8 mouse cellular contexts compared by ENCODE assay signal in the genomic region with DNA sequence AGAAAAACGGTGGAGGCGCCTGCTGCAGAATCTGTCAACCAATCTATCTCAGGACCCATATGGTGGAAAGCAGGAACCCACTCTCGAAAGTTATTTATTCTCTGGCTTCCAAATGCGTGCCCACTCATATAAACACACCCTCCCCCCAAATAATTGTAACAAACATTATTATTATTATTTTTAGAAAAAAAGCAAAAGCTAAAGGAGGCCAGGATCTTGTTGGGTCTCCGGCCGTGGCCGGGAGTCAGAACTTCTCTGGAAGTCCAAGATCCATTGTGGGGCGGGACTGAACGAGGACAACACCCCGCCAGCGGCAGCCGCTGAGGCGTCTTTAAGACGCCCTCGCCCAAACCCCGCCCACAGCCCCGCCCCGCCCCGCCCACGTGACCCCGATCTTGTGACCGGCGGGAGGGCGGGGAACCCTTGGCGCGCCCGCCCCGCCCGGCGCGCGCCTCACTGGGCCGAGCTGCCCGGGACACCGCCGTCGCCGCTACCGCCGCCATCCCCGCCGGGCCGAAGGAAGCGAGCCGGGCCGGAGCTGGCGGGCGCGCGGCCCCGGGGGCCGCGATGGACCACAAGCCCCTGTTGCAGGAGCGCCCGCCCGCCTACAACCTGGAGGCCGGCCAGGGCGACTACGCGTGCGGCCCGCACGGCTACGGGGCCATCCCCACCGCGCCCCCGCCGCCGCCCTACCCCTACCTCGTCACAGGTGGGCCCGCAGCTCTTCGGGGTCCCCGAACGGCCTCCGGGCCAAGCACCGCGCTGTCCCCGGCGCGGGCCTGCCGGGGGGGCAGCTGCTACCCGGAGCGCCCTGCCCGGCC. TPM values are rescaled to one million over a fixed set of nuclear protein-coding genes. Genes with fewer than 3 reads are reported as not detected.
A peak's percentile ranks its signal among the peaks of the same experiment; 100 is the strongest.
DNase-seq lines count a peak whose midpoint lies in the region; ATAC-seq and TF ChIP-seq lines count a peak whose summit lies in the region.

No protein-coding gene starts in this region.

- TF ChIP-seq CTCF in small intestine, adult 2 months (IDR thresholded peaks at IDR 0.05; ENCODE audit: extremely low read depth, insufficient read length, insufficient replicate concordance, low read depth, low read length): no peak

- TF ChIP-seq POLR2A in small intestine, adult 2 months (IDR thresholded peaks at IDR 0.05; ENCODE audit: low read depth, low read length): peak; percentile 62

- H3K9ac ChIP-seq in embryonic facial prominence, embryonic 11.5 days (replicated peaks; ENCODE audit: low read length): peak overlapping the region; percentile 92
- peak overlapping the region; percentile 95 for H3K9ac ChIP-seq in limb, embryonic 11.5 days (ENCODE audit: low read length)
- H3K9ac ChIP-seq in midbrain, embryonic 13.5 days (replicated peaks): peak overlapping the region; percentile 96

- H3K36me3 ChIP-seq in embryonic facial prominence, embryonic 11.5 days (replicated peaks; ENCODE audit: control insufficient read depth, insufficient read depth, low read depth, low read length): no peaks in the 10 kb centered on the region; the same call in 1 of the 2 replicates
- H3K36me3 ChIP-seq in limb, embryonic 11.5 days (ENCODE audit: control insufficient read depth, insufficient read depth, low read length): no peaks in the 10 kb centered on the region; the same call in 1 of the 2 replicates
- H3K36me3 ChIP-seq in midbrain, embryonic 13.5 days: peaks cover under 1% of the 10 kb centered on the region; the same call in 1 of the 2 replicates
- no peaks in the 10 kb centered on the region for H3K36me3 ChIP-seq in small intestine, adult 2 months (ENCODE audit: control insufficient read depth, insufficient read depth, low read length)

- under 1% methylated on average over 55 of the region's 84 CpGs for WGBS in embryonic facial prominence, embryonic 11.5 days
- WGBS in limb, embryonic 11.5 days: under 1% methylated on average over 62 of the region's 84 CpGs
- under 1% methylated on average over 75 of the region's 84 CpGs for WGBS in midbrain, embryonic 13.5 days
- under 1% methylated on average over 77 of the region's 84 CpGs for WGBS in small intestine, adult 2 months

- peaks cover 16% of the 10 kb centered on the region for H3K4me1 ChIP-seq in embryonic facial prominence, embryonic 11.5 days (ENCODE audit: control insufficient read depth, insufficient read depth, low read length)
- peaks cover 28% of the 10 kb centered on the region for H3K4me1 ChIP-seq in limb, embryonic 11.5 days (ENCODE audit: control insufficient read depth, insufficient read depth, low read length)
- peaks cover 44% of the 10 kb centered on the region for H3K4me1 ChIP-seq in midbrain, embryonic 13.5 days (replicated peaks)
- H3K4me1 ChIP-seq in small intestine, adult 2 months (ENCODE audit: control insufficient read depth, insufficient read depth, insufficient read length, low read length): peaks cover 38% of the 10 kb centered on the region

- DNase-seq in 3T3-L1 (ENCODE audit: low read depth, low spot score): peak; percentile 83
- DNase-seq in adrenal gland, postnatal 25 days: peak; percentile 87
- peak; percentile 94 for DNase-seq in embryonic facial prominence, embryonic 11.5 days (ENCODE audit: low spot score)
- DNase-seq in heart, adult 11 months: peak; percentile 99
- DNase-seq in kidney, adult 18-20 months: peak; percentile 91
- DNase-seq in limb, embryonic 11.5 days (ENCODE audit: low spot score): peak; percentile 88

- peak overlapping the region; percentile 57 for H3K4me2 ChIP-seq in embryonic facial prominence, embryonic 11.5 days (ENCODE audit: low read depth, low read length)
- peak overlapping the region; percentile 86 for H3K4me2 ChIP-seq in limb, embryonic 11.5 days (ENCODE audit: low read depth, severe bottlenecking)
- peak overlapping the region; percentile 77 for H3K4me2 ChIP-seq in midbrain, embryonic 13.5 days (replicated peaks)

- peak; percentile 56 for ATAC-seq in embryonic facial prominence, embryonic 11.5 days (replicated peaks; ENCODE audit: insufficient number of reproducible peaks, low FRiP score, low TSS enrichment, low read depth)
- peak; percentile 83 for ATAC-seq in limb, embryonic 11.5 days (ENCODE audit: insufficient number of reproducible peaks, low FRiP score, low TSS enrichment, low read depth)
- ATAC-seq in midbrain, embryonic 13.5 days: peak; percentile 77

- no peaks in the 10 kb centered on the region for H3K27me3 ChIP-seq in embryonic facial prominence, embryonic 11.5 days (ENCODE audit: control insufficient read depth, insufficient read depth, low read length)
- no peaks in the 10 kb centered on the region for H3K27me3 ChIP-seq in limb, embryonic 11.5 days (ENCODE audit: control insufficient read depth, insufficient read depth, low read length)
- H3K27me3 ChIP-seq in midbrain, embryonic 13.5 days: no peaks in the 10 kb centered on the region
- no peaks in the 10 kb centered on the region for H3K27me3 ChIP-seq in small intestine, adult 2 months (ENCODE audit: control insufficient read depth, insufficient read depth, low read length)

- no peaks in the 10 kb centered on the region for H3K9me3 ChIP-seq in embryonic facial prominence, embryonic 11.5 days (replicated peaks; ENCODE audit: control insufficient read depth, low read length)
- H3K9me3 ChIP-seq in limb, embryonic 11.5 days (ENCODE audit: control insufficient read depth, low read length): no peaks in the 10 kb centered on the region; the same call in 1 of the 2 replicates
- peaks cover 2% of the 10 kb centered on the region; the same call in 1 of the 2 replicates for H3K9me3 ChIP-seq in midbrain, embryonic 13.5 days

- H3K27ac ChIP-seq in embryonic facial prominence, embryonic 11.5 days (replicated peaks; ENCODE audit: low read depth, low read length): peak overlapping the region; percentile 88
- peak overlapping the region; percentile 87 for H3K27ac ChIP-seq in limb, embryonic 11.5 days (replicated peaks; ENCODE audit: low read depth, low read length)
- peak overlapping the region; percentile 89 for H3K27ac ChIP-seq in midbrain, embryonic 13.5 days
- H3K27ac ChIP-seq in small intestine, adult 2 months (ENCODE audit: insufficient read depth, low read depth, low read length): peak overlapping the region; percentile 82

- H3K4me3 ChIP-seq in embryonic facial prominence, embryonic 11.5 days (ENCODE audit: low read depth, low read length): peak overlapping the region; percentile 99
- H3K4me3 ChIP-seq in limb, embryonic 11.5 days (ENCODE audit: low read depth, low read length): peak overlapping the region; percentile 98
- H3K4me3 ChIP-seq in midbrain, embryonic 13.5 days (replicated peaks): peak overlapping the region; percentile 98
- peak overlapping the region; percentile 81 for H3K4me3 ChIP-seq in small intestine, adult 2 months (ENCODE audit: low read depth, low read length)

RNA-seq across cellular contexts. Expression of a gene that starts 10.8 kb away (rescaled TPM):
- total RNA-seq in adrenal gland, postnatal 25 days (2021): 110 and 114 TPM in 2 replicates
- polyA plus RNA-seq in embryonic facial prominence, embryonic 11.5 days (2014; fragmentation: Nextera tagmentation; extraction: Ambion mirVana): 116 and 118 TPM in 2 replicates
- 128 and 132 TPM in 2 replicates for polyA plus RNA-seq in limb, embryonic 11.5 days (2014; fragmentation: Nextera tagmentation; extraction: Ambion mirVana)
- polyA plus RNA-seq in midbrain, embryonic 13.5 days (2015; fragmentation: Nextera tagmentation; extraction: Ambion mirVana): 133 and 137 TPM in 2 replicates
- polyA plus RNA-seq in small intestine, adult 2 months (2012; rRNA removed): 60.1 and 154 TPM in 2 replicates

RNA-seq across cellular contexts. Expression of a gene that starts 31.6 kb away (rescaled TPM):
- total RNA-seq in adrenal gland, postnatal 25 days (2021): 101 and 107 TPM in 2 replicates
- 8.0 and 10.8 TPM in 2 replicates for polyA plus RNA-seq in embryonic facial prominence, embryonic 11.5 days (2014; fragmentation: Nextera tagmentation; extraction: Ambion mirVana)
- 11.3 and 13.5 TPM in 2 replicates for polyA plus RNA-seq in limb, embryonic 11.5 days (2014; fragmentation: Nextera tagmentation; extraction: Ambion mirVana)
- 42.8 and 44.8 TPM in 2 replicates for polyA plus RNA-seq in midbrain, embryonic 13.5 days (2015; fragmentation: Nextera tagmentation; extraction: Ambion mirVana)
- polyA plus RNA-seq in small intestine, adult 2 months (2012; rRNA removed): 16.0 and 29.7 TPM in 2 replicates

Comparison
In these comparisons a context has a peak if more than half of its experiments do, and no peak if none do; other contexts are left out.
1. Peak in every context shown above with its lines: DNase-seq, ATAC-seq, H3K4me3 ChIP-seq and H3K27ac ChIP-seq.